Mouse (Mus musculus): ENCODE data around the gene Gm20388.

GRCm38 (mm10) chr8:121635534-121635933, 1724.9 kb downstream of the Gm20388 start:
- no peak for TF ChIP-seq POLR2A (IDR thresholded peaks at IDR 0.05; ENCODE audit: borderline replicate concordance, control insufficient read depth, low read depth, low read length)
- TF ChIP-seq CTCF (IDR thresholded peaks at IDR 0.05; ENCODE audit: control insufficient read depth, insufficient read depth, low read length): no peak

All from bone marrow, adult 2 months (tissue).